Mouse (Mus musculus): ENCODE measurements around the gene Cltrn. TPM values are rescaled to one million over a fixed set of nuclear protein-coding genes. Genes with fewer than 3 reads are reported as not detected.

The Cltrn gene
- total and polyA plus RNA-seq, 3 experiments, result 0.12 to 0.13 TPM; not detected in 1

- TF ChIP-seq JUND (IDR thresholded peaks at IDR 0.05; ENCODE audit: low read depth, low read length), result no peak
- no peak for TF ChIP-seq USF1 (IDR thresholded peaks at IDR 0.05; ENCODE audit: low read depth, low read length)
- TF ChIP-seq CTCF (IDR thresholded peaks at IDR 0.05 in 2 of 3, conservative IDR thresholded peaks at IDR 0.05 in 1 of 3; ENCODE audit: control insufficient read depth in 1 of 3, insufficient read depth in 1 of 3, low read depth in 2 of 3, low read length in 3 of 3, poor library complexity in 1 of 3, severe bottlenecking in 1 of 3), result no peak
These were observed 65.0 kb downstream of the Cltrn start (continued) for GRCm38 (mm10) chrX:164153606-164154005.

- H3K4me3 ChIP-seq (ENCODE audit: control insufficient read depth in 1 of 2, insufficient read depth in 1 of 2, low read depth in 2 of 2, low read length in 2 of 2), result no peak overlapping the region
These were observed 66.0 kb downstream of the Cltrn start for GRCm38 (mm10) chrX:164154594-164154993.

GRCm38 (mm10) chrX:164164681-164165080 lies 76.1 kb downstream of the Cltrn start:
- Histone ChIP-seq H3K4me1 (ENCODE audit: control insufficient read depth in 1 of 2, insufficient read depth in 2 of 2, low read length in 2 of 2) (peaks cover 0 to 3% of the 10 kb centered on the region in 2 experiments; a peak in 1 of 4 replicates), H3K79me2 (ENCODE audit: control insufficient read depth, insufficient read depth, low read length, poor library complexity) (no peaks in the 10 kb centered on the region), H3K27me3 (ENCODE audit: control insufficient read depth in 1 of 2, insufficient read depth in 2 of 2, low read length in 2 of 2) (peaks cover 0 to 3% of the 10 kb centered on the region in 2 experiments; a peak in 2 of 4 replicates), H3K27ac (ENCODE audit: control insufficient read depth, low read depth, low read length) (no peak overlapping the region), H3K9me3 (replicated peaks; ENCODE audit: insufficient read depth, low read length) (no peaks in the 10 kb centered on the region), H3K9ac (ENCODE audit: control insufficient read depth, low read depth, low read length, poor library complexity, severe bottlenecking) (no peak overlapping the region), H3K4me3 (ENCODE audit: control insufficient read depth in 1 of 2, insufficient read depth in 1 of 2, low read depth in 2 of 2, low read length in 2 of 2) (no peak overlapping the region), H3K36me3 (ENCODE audit: control insufficient read depth in 1 of 2, insufficient read depth in 2 of 2, low read length in 2 of 2) (peaks cover 0 to 2% of the 10 kb centered on the region in 2 experiments; a peak in 1 of 4 replicates)
- TF ChIP-seq GATA1 (IDR thresholded peaks at IDR 0.05; ENCODE audit: low read depth, low read length) (peak; percentile 51; the same call in 1 of the 2 replicates), TCF12 (IDR thresholded peaks at IDR 0.05; ENCODE audit: low read depth, low read length) (peak; percentile 45; the same call in 1 of the 2 replicates), MEF2A (IDR thresholded peaks at IDR 0.05; ENCODE audit: extremely low read depth, insufficient replicate concordance, low read depth, low read length, poor library complexity, severe bottlenecking) (no peak), ZKSCAN1 (IDR thresholded peaks at IDR 0.05; ENCODE audit: low read depth, low read length) (no peak), TAL1 (IDR thresholded peaks at IDR 0.05; ENCODE audit: low read length) (peak; percentile 7; the same call in 1 of the 2 replicates), JUND (IDR thresholded peaks at IDR 0.05; ENCODE audit: low read depth, low read length) (no peak), POLR2AphosphoS2 (IDR thresholded peaks at IDR 0.05; ENCODE audit: low read length) (no peak), MYC (IDR thresholded peaks at IDR 0.05; ENCODE audit: low read depth, low read length) (no peak), BHLHE40 (IDR thresholded peaks at IDR 0.05; ENCODE audit: borderline replicate concordance, low read depth, low read length) (no peak), EP300 (IDR thresholded peaks at IDR 0.05; ENCODE audit: low read depth in 1 of 2, low read length in 2 of 2) (0 out of 4 replicates have a peak, but pooled peaks of 1 of the 2 experiments have one; percentile 23), KAT2A (conservative IDR thresholded peaks at IDR 0.05; ENCODE audit: low read depth, low read length) (no peak), POLR2AphosphoS5 (IDR thresholded peaks at IDR 0.05; ENCODE audit: borderline replicate concordance, low read depth, low read length) (no peak), RAD21 (IDR thresholded peaks at IDR 0.05; ENCODE audit: low read depth, low read length) (no peak)
- DNase-seq (ENCODE audit: low read depth, low spot score), result no peak

More at GRCm38 (mm10) chrX:164154594-164154993, 66.0 kb downstream of the Cltrn start:
- Histone ChIP-seq H3K27me3 (ENCODE audit: control insufficient read depth in 1 of 2, insufficient read depth in 2 of 2, low read length in 2 of 2) (no peaks in the 10 kb centered on the region), H3K79me2 (ENCODE audit: control insufficient read depth, insufficient read depth, low read length, poor library complexity) (no peaks in the 10 kb centered on the region), H3K27ac (ENCODE audit: control insufficient read depth, low read depth, low read length) (no peak overlapping the region), H3K9ac (ENCODE audit: control insufficient read depth, low read depth, low read length, poor library complexity, severe bottlenecking) (no peak overlapping the region), H3K9me3 (replicated peaks; ENCODE audit: insufficient read depth, low read length) (no peaks in the 10 kb centered on the region), H3K36me3 (ENCODE audit: control insufficient read depth in 1 of 2, insufficient read depth in 2 of 2, low read length in 2 of 2) (peaks cover 0 to 14% of the 10 kb centered on the region in 2 experiments; a peak in 2 of 4 replicates), H3K4me1 (ENCODE audit: control insufficient read depth in 1 of 2, insufficient read depth in 2 of 2, low read length in 2 of 2) (peaks cover 3 to 17% of the 10 kb centered on the region in 2 experiments; a peak in 3 of 4 replicates)
- TF ChIP-seq ETS1 (IDR thresholded peaks at IDR 0.05; ENCODE audit: low read depth, low read length) (no peak), ELF1 (IDR thresholded peaks at IDR 0.05; ENCODE audit: low read depth, low read length) (no peak), POLR2A (IDR thresholded peaks at IDR 0.05; ENCODE audit: control insufficient read depth in 1 of 2, insufficient read depth in 1 of 2, low read depth in 1 of 2, low read length in 2 of 2, poor library complexity in 1 of 2) (no peak), ZMIZ1 (IDR thresholded peaks at IDR 0.05; ENCODE audit: low read depth, low read length) (no peak), RAD21 (IDR thresholded peaks at IDR 0.05; ENCODE audit: low read depth, low read length) (no peak), MAZ (IDR thresholded peaks at IDR 0.05; ENCODE audit: low read depth, low read length) (no peak), GABPA (IDR thresholded peaks at IDR 0.05; ENCODE audit: low read depth, low read length) (no peak), JUND (IDR thresholded peaks at IDR 0.05; ENCODE audit: low read depth, low read length) (no peak), MAFK (IDR thresholded peaks at IDR 0.05; ENCODE audit: borderline replicate concordance, low read depth, low read length) (no peak), CHD2 (IDR thresholded peaks at IDR 0.05; ENCODE audit: low read length) (no peak), BHLHE40 (IDR thresholded peaks at IDR 0.05; ENCODE audit: borderline replicate concordance, low read depth, low read length) (no peak), NELFE (IDR thresholded peaks at IDR 0.05; ENCODE audit: low read depth, low read length) (no peak), POLR2AphosphoS2 (IDR thresholded peaks at IDR 0.05; ENCODE audit: low read length) (no peak), HCFC1 (IDR thresholded peaks at IDR 0.05; ENCODE audit: low read depth, low read length) (no peak), MYB (IDR thresholded peaks at IDR 0.05; ENCODE audit: low read depth, low read length) (no peak), UBTF (IDR thresholded peaks at IDR 0.05; ENCODE audit: borderline replicate concordance, insufficient read depth, low read depth, low read length) (no peak), ZKSCAN1 (IDR thresholded peaks at IDR 0.05; ENCODE audit: low read depth, low read length) (no peak)
- no peak for DNase-seq (ENCODE audit: low read depth, low spot score)
